Mouse (Mus musculus): ENCODE measurements around the gene Gm36028. TPM values are rescaled to one million over a fixed set of nuclear protein-coding genes. Genes with fewer than 3 reads are reported as not detected.

Gene Gm36028
- polyA plus RNA-seq, 1 experiment from 2014 or later: 0.05 TPM

GRCm38 (mm10) chr16:37878951-37879505, 18.1 kb upstream of the Gm36028 start:
- no peak for ATAC-seq
- no peak for DNase-seq (ENCODE audit: low read depth, low spot score)
- H3K27me3 ChIP-seq: no peaks in the 10 kb centered on the region
- POLR2A ChIA-PET: interaction anchor here (1.2 kb wide), 1 partner anchor 58 kb away, joined by 3 read pairs; no protein-coding TSS in a partner anchor
- in situ Hi-C loops (cut with MboI; ENCODE audit: low pct_unique_long_range_greater_than_20kb): no loop called here
- no peak for TF ChIP-seq CTCF (IDR thresholded peaks at IDR 0.05)
- CTCF ChIA-PET: interaction anchor here (1.2 to 2.4 kb wide), 3 partner anchors 10 to 50 kb away, joined by 3 to 6 read pairs (median 3); no protein-coding TSS in a partner anchor

GRCm38 (mm10) chr16:37877406-37877805, 16.5 kb upstream of the Gm36028 start:
- no peak for DNase-seq (ENCODE audit: low read depth, low spot score)
- no peak for ATAC-seq
- CTCF ChIA-PET: interaction anchor here (2.4 kb wide), 1 partner anchor 12 kb away, joined by 6 read pairs; no protein-coding TSS in a partner anchor
- POLR2A ChIA-PET: no interaction called here
- in situ Hi-C loops (cut with MboI; ENCODE audit: low pct_unique_long_range_greater_than_20kb): no loop called here
- no peak for TF ChIP-seq CTCF (IDR thresholded peaks at IDR 0.05)
- H3K27me3 ChIP-seq: no peaks in the 10 kb centered on the region

- POLR2A ChIA-PET: no interaction called here
- DNase-seq (ENCODE audit: low read depth, low spot score) (no peak), ATAC-seq (no peak)
- in situ Hi-C loops (cut with MboI; ENCODE audit: low pct_unique_long_range_greater_than_20kb): no loop called here
- H3K27me3 ChIP-seq: no peaks in the 10 kb centered on the region
- no peak for TF ChIP-seq CTCF (IDR thresholded peaks at IDR 0.05)
- CTCF ChIA-PET: no interaction called here
These were observed 13.7 kb upstream of the Gm36028 start for GRCm38 (mm10) chr16:37874501-37875235.

GRCm38 (mm10) chr16:37871112-37871715, 10.3 kb upstream of the Gm36028 start:
- H3K27me3 ChIP-seq: no peaks in the 10 kb centered on the region
- ATAC-seq (no peak), DNase-seq (ENCODE audit: low read depth, low spot score) (no peak)
- no peak for TF ChIP-seq CTCF (IDR thresholded peaks at IDR 0.05)
- ChIA-PET POLR2A (no interaction called here), CTCF (no interaction called here)
- in situ Hi-C loops (cut with MboI; ENCODE audit: low pct_unique_long_range_greater_than_20kb): no loop called here

- TF ChIP-seq CTCF (IDR thresholded peaks at IDR 0.05): no peak
- no peak for ATAC-seq
- ChIA-PET POLR2A (interaction anchor here (1.4 kb wide), 1 partner anchor 52 kb away, joined by 3 read pairs; no protein-coding TSS in a partner anchor), CTCF (no interaction called here)
- H3K27me3 ChIP-seq: no peaks in the 10 kb centered on the region
- no peak for DNase-seq (ENCODE audit: low read depth, low spot score)
- in situ Hi-C loops (cut with MboI; ENCODE audit: low pct_unique_long_range_greater_than_20kb): no loop called here
These were observed 8.7 kb upstream of the Gm36028 start for GRCm38 (mm10) chr16:37869470-37870231.

GRCm38 (mm10) chr16:37868506-37869469, 7.8 kb upstream of the Gm36028 start:
- peak; percentile 60 for ATAC-seq
- in situ Hi-C loops (cut with MboI; ENCODE audit: low pct_unique_long_range_greater_than_20kb): no loop called here
- DNase-seq (ENCODE audit: low read depth, low spot score): no peak
- ChIA-PET CTCF (no interaction called here), POLR2A (interaction anchor here (0.8 to 1.5 kb wide), 3 partner anchors 16 to 74 kb away, joined by 3 to 5 read pairs (median 3); no protein-coding TSS in a partner anchor)
- TF ChIP-seq CTCF (IDR thresholded peaks at IDR 0.05): no peak
- H3K27me3 ChIP-seq: no peaks in the 10 kb centered on the region

GRCm38 (mm10) chr16:37867791-37868505, 7.0 kb upstream of the Gm36028 start, which contains the start of gene Lrrc58:
Gene Lrrc58, plus strand, starts transcription at chr16:37868389.
- in situ Hi-C loops (cut with MboI; ENCODE audit: low pct_unique_long_range_greater_than_20kb): no loop called here
- DNase-seq (ENCODE audit: low read depth, low spot score) (no peak), ATAC-seq (peak; percentile 83)
- ChIA-PET POLR2A (interaction anchor here (0.8 to 1.5 kb wide), 3 partner anchors 9 to 75 kb away, joined by 3 to 5 read pairs (median 3); no protein-coding TSS in a partner anchor), CTCF (interaction anchor here (1.3 to 2.0 kb wide), 2 partner anchors 10 to 15 kb away, joined by 3 to 7 read pairs; no protein-coding TSS in a partner anchor)
- no peaks in the 10 kb centered on the region for H3K27me3 ChIP-seq
- TF ChIP-seq CTCF (IDR thresholded peaks at IDR 0.05): no peak

GRCm38 (mm10) chr16:37865841-37866240, 4.9 kb upstream of the Gm36028 start:
- in situ Hi-C loops (cut with MboI; ENCODE audit: low pct_unique_long_range_greater_than_20kb): no loop called here
- ATAC-seq: no peak
- no peaks in the 10 kb centered on the region for H3K27me3 ChIP-seq
- TF ChIP-seq CTCF (IDR thresholded peaks at IDR 0.05): no peak
- ChIA-PET CTCF (interaction anchor here (2.0 kb wide), 1 partner anchor 8 kb away, joined by 7 read pairs; no protein-coding TSS in a partner anchor), POLR2A (no interaction called here)
- DNase-seq (ENCODE audit: low read depth, low spot score): no peak

- no peak for ATAC-seq
- TF ChIP-seq CTCF (IDR thresholded peaks at IDR 0.05): no peak
- POLR2A ChIA-PET: no interaction called here
- no peak for DNase-seq (ENCODE audit: low read depth, low spot score)
- in situ Hi-C loops (cut with MboI; ENCODE audit: low pct_unique_long_range_greater_than_20kb): no loop called here
- CTCF ChIA-PET: no interaction called here
- H3K27me3 ChIP-seq: no peaks in the 10 kb centered on the region
These were observed 2.9 kb upstream of the Gm36028 start for GRCm38 (mm10) chr16:37863876-37864275.

Measured in Patski (cell line).